Mouse (Mus musculus): ENCODE measurements around the gene Tbc1d10a. TPM values are rescaled to one million over a fixed set of nuclear protein-coding genes. Genes with fewer than 3 reads are reported as not detected.

Tbc1d10a gene
- total RNA-seq, 2 experiments from 2014 or later: 30.5 to 30.7 TPM

DNA sequence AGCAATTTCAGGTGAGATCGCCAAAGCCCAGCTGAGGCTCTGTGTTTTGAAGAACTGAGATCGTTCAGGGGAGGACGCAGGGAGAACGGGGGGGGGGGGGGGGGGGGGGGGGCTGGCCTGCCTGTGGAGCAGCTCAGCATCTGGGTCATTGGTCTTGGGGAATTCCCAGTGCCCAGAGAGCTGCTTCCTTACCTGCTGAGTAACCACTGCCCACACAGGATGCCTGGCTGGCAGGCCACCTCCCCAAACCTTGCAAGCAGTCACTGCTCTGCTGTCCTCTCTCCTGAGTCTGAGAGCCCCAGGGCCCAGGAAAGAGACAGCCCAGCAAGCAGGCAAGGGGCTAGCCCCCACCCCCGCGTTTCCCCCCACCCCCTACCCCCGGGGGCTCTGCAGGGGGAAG is 76.3 kb downstream of the Tbc1d10a start:
- DNase-seq (ENCODE audit: low spot score in 2 of 2): no peak

DNA sequence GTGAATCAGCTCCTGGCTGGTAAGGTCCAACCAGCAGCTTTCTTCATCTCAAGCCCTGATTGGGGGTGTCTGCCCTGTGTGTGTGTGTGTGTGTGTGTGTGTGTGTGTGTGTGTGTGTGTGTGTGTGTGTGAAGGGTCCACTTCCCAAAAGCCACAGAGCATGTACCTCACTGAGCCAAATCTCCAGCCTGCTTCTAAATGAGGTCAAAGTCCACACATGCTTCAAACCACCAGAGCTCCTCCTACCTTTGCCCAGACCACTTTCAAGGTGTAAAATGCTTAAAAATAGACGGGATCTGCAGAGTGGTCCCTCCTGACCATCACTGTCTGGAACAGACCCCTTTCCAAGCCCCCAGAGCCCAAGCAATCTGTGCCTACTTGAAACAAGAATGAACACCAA is 76.7 kb downstream of the Tbc1d10a start:
- DNase-seq (ENCODE audit: low spot score in 2 of 2): no peak

DNA sequence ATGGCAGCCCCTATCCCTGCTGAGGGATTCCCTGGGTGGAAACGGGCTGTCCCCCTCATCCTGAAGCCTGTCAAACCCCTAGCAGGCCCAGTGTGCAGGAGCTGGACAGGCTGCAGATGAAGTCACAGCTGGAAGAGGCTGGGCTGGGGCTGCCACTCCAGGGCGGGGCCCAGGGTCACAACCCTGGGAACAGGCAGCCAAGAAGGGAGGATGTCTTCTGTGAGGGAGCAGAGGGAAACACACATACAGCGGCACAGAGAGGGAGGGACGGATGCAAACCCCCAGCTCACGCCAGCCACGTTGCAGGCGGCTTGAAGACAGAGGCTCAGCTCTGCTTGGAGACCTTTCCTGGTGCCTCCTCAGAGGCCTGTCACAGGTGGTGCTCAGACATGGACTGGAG is 77.5 kb downstream of the Tbc1d10a start:
- DNase-seq (ENCODE audit: low spot score in 2 of 2): no peak

Small RNA genes within 50 kb of the gene (microRNA-seq; reads per million reads assigned to microRNA genes)
- 1.2 to 2.7 reads per million in 2 experiments for gene Mir3060

Other genes starting within 250 kb of the Tbc1d10a start
- 10 to 100 TPM; 40.0 to 43.2 TPM for gene Pes1, start 222.8 kb upstream of the Tbc1d10a start, total RNA-seq (2021)
- not detected for gene 4930556J24Rik, start 210.0 kb upstream of the Tbc1d10a start, total RNA-seq (2021)
- gene Gal3st1, start 203.2 kb upstream of the Tbc1d10a start, total RNA-seq (2021): 1 to 10 TPM; 8.4 to 9.1 TPM
- not detected for gene Sec14l4, start 155.3 kb upstream of the Tbc1d10a start, total RNA-seq (2021)
- 1 to 10 TPM; 1.8 to 2.2 TPM for gene Sec14l3, start 121.9 kb upstream of the Tbc1d10a start, total RNA-seq (2021)
- gene Mtfp1, start 91.3 kb upstream of the Tbc1d10a start, total RNA-seq (2021): 10 to 100 TPM; 95.0 to 97.3 TPM
- 10 to 100 TPM; 39.6 to 40.9 TPM for gene Sec14l2, start 63.4 kb upstream of the Tbc1d10a start, total RNA-seq (2021)
- 10 to 100 TPM; 27.1 to 30.8 TPM for gene Rnf215, start 51.6 kb upstream of the Tbc1d10a start, total RNA-seq (2021)
- 10 to 100 TPM; 16.6 to 17.6 TPM for gene Ccdc157, start 26.5 kb upstream of the Tbc1d10a start, total RNA-seq (2021)
- 10 to 100 TPM; 73.1 to 74.1 TPM for gene Sf3a1, start 26.4 kb upstream of the Tbc1d10a start, total RNA-seq (2021)
- gene Castor1, start 31.4 kb downstream of the Tbc1d10a start, total RNA-seq (2021): 1 to 10 TPM; 3.1 to 3.2 TPM
- under 1 TPM in 1 of 2 experiments, not detected in 1; 0.19 TPM for gene Osm, start 49.6 kb downstream of the Tbc1d10a start, total RNA-seq (2021)
- 1 to 10 TPM; 1.3 to 1.6 TPM for gene Lif, start 70.8 kb downstream of the Tbc1d10a start, total RNA-seq (2021)